In the genomic region with DNA sequence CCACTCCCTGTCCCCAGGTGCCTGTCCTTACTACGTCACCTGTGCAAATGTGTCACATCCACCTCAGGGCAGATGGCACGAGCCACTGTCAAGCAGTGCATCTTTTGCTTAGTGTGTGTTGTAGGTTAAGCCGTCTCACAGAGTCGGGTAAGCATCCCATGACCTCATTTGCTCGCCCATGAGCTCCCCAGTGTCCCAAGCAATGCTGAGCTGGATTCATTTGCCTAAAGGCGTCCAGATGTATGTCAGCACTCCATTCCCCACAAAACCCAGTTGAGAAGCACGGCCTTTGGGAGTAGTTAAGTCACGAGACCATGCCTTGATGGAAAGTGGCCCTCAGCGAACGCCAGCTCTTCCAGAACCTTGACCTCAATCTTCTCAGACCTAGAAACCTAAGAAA, we compare ENCODE assay signal across 12 mouse cellular contexts.
DNase-seq lines count a peak whose midpoint lies in the region; ATAC-seq lines count a peak whose summit lies in the region.
"Had no signal": no experiment of that assay in that cellular context is flagged by ENCODE, and none has a peak within 500 bp of the region (broad histone marks: within the 10 kb centered on the region; RNA-seq: fewer than 3 reads in every experiment).

No protein-coding gene starts in this region.

- ATAC-seq in heart, embryonic 16.5 days (replicated peaks; ENCODE audit: extremely low read depth, insufficient read depth, low FRiP score), result no peak
- ATAC-seq in neural tube, embryonic 12.5 days (ENCODE audit: low FRiP score, low read depth), result no peak
- no peak for ATAC-seq in limb, embryonic 12.5 days (ENCODE audit: insufficient number of reproducible peaks, insufficient read depth, low FRiP score, low TSS enrichment, low read depth)
- ATAC-seq: forebrain, embryonic 16.5 days; midbrain, embryonic 15.5 days had no signal

- peak overlapping the region; percentile 61; the same call in 1 of the 2 replicates for H3K9ac ChIP-seq in heart, embryonic 16.5 days (ENCODE audit: low read length)
- no peak overlapping the region for H3K9ac ChIP-seq in neural tube, embryonic 12.5 days
- no peak overlapping the region for H3K9ac ChIP-seq in limb, embryonic 12.5 days (replicated peaks)
- H3K9ac ChIP-seq: midbrain, embryonic 15.5 days had no signal

- H3K9me3 ChIP-seq in heart, embryonic 16.5 days (replicated peaks; ENCODE audit: control insufficient read depth, low read length), result no peaks in the 10 kb centered on the region
- no peaks in the 10 kb centered on the region for H3K9me3 ChIP-seq in neural tube, embryonic 12.5 days
- H3K9me3 ChIP-seq in limb, embryonic 12.5 days, result no peaks in the 10 kb centered on the region
- H3K9me3 ChIP-seq: midbrain, embryonic 15.5 days had no signal

- H3K36me3 ChIP-seq in heart, embryonic 16.5 days (ENCODE audit: control insufficient read depth, insufficient read depth), result no peaks in the 10 kb centered on the region
- no peaks in the 10 kb centered on the region for H3K36me3 ChIP-seq in neural tube, embryonic 12.5 days
- no peaks in the 10 kb centered on the region for H3K36me3 ChIP-seq in limb, embryonic 12.5 days
- H3K36me3 ChIP-seq: midbrain, embryonic 15.5 days had no signal

- H3K4me3 ChIP-seq in heart, embryonic 16.5 days (ENCODE audit: low read length), result no peak overlapping the region
- no peak overlapping the region for H3K4me3 ChIP-seq in neural tube, embryonic 12.5 days
- no peak overlapping the region for H3K4me3 ChIP-seq in limb, embryonic 12.5 days (replicated peaks)
- H3K4me3 ChIP-seq: gastrocnemius, adult 2 months; midbrain, embryonic 15.5 days had no signal

- intact Hi-C loops in heart, postnatal 36 days (cut with DNase I), result no loop called here

- H3K4me1 ChIP-seq in heart, embryonic 16.5 days (ENCODE audit: control insufficient read depth, insufficient read depth, low read length), result peaks cover 41% of the 10 kb centered on the region
- peaks cover 29% of the 10 kb centered on the region for H3K4me1 ChIP-seq in neural tube, embryonic 12.5 days
- peaks cover 43% of the 10 kb centered on the region for H3K4me1 ChIP-seq in limb, embryonic 12.5 days (replicated peaks)

- no peak for DNase-seq in heart, postnatal 36 days
- no peak for DNase-seq in neural tube, embryonic 10.5 days (ENCODE audit: extremely low spot score, low spot score)
- no peak for DNase-seq in layer of hippocampus, adult 11-12 months (ENCODE audit: low spot score)
- DNase-seq in spleen, adult 18-20 months, result no peak
- DNase-seq: gastrocnemius, adult 2 months; kidney, adult 8-10 months had no signal

- peak overlapping the region; percentile 91 for H3K27ac ChIP-seq in heart, embryonic 16.5 days (ENCODE audit: low read length)
- 0 out of 2 replicates have a peak overlapping the region, but pooled peaks have one; percentile 15 for H3K27ac ChIP-seq in neural tube, embryonic 12.5 days
- peak overlapping the region; percentile 92 for H3K27ac ChIP-seq in limb, embryonic 12.5 days
- H3K27ac ChIP-seq: macrophage; midbrain, embryonic 15.5 days had no signal

- H3K4me2 ChIP-seq in heart, embryonic 16.5 days (ENCODE audit: low read depth, low read length), result no peak overlapping the region
- no peak overlapping the region for H3K4me2 ChIP-seq in neural tube, embryonic 12.5 days (replicated peaks)
- H3K4me2 ChIP-seq in limb, embryonic 12.5 days, result no peak overlapping the region
- H3K4me2 ChIP-seq: midbrain, embryonic 15.5 days had no signal

- 75% methylated on average over 10 of the region's 10 CpGs for WGBS in heart, embryonic 16.5 days
- 85% methylated on average over 10 of the region's 10 CpGs for WGBS in neural tube, embryonic 12.5 days
- 73% methylated on average over 10 of the region's 10 CpGs for WGBS in limb, embryonic 12.5 days

- H3K27me3 ChIP-seq in heart, embryonic 16.5 days (ENCODE audit: control insufficient read depth, insufficient read depth, low read length), result no peaks in the 10 kb centered on the region
- H3K27me3 ChIP-seq in neural tube, embryonic 12.5 days (replicated peaks), result no peaks in the 10 kb centered on the region
- no peaks in the 10 kb centered on the region for H3K27me3 ChIP-seq in limb, embryonic 12.5 days
- H3K27me3 ChIP-seq: midbrain, embryonic 15.5 days had no signal

Comparison
In these comparisons a context has a peak if more than half of its experiments do, and no peak if none do; other contexts are left out.
1. H3K27ac ChIP-seq: peak in every context shown above with its lines; median percentile 92 in limb, embryonic 12.5 days; 91 in heart, embryonic 16.5 days; 15 in neural tube, embryonic 12.5 days.